Mouse (Mus musculus): ENCODE measurements around the gene Rbks.

DNA sequence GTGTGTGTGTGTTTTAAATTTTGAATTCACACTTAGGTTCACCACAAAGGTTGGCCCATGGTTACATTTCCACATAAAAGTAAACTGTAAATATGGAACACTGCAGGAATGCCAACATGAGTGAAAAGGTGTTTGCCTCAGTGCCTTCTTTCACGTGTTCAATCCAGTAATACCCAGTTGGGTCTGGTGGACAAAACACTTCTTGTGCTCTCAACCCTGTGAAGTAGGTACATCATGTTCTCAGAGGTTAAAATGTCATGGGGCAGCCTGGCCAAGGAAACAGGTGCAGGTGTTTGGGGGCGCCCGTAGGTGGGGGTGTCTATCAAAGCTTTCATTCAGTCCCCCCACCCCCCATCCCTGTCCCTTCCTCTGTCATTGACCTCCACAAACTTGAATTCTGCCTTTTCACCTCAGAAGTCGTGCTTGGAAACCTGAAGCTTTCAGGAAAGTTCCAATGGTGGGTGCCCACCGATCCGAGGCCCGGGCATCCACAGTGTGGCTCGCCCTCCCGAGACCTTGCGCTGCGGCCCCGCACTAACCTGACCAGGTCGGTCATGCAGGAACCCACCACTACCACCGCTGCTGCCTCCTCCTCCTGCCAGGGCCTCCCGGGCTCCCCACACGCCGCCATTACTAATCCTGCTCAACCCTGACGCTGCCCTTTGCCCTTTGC, at the start of gene Rbks:
- no peak for TF ChIP-seq CTCF (IDR thresholded peaks at IDR 0.05; ENCODE audit: insufficient read depth, low read length)
- no peak for TF ChIP-seq POLR2A (IDR thresholded peaks at IDR 0.05; ENCODE audit: borderline replicate concordance, extremely low read depth, low read depth, low read length)
